Mouse (Mus musculus) forebrain, embryonic 11.5 days (tissue): ENCODE results near the gene Olfm1. TPM values are rescaled to one million over a fixed set of nuclear protein-coding genes. Genes with fewer than 3 reads are reported as not detected.
A peak's percentile ranks its signal among the peaks of the same experiment; 100 is the strongest.

Experiments used
- ATAC-seq: fragments of 200-750 bp; cut with Nextera tagmentation; replicated peaks from 2 replicates; pipeline ENCODE4 v1.8.0; 2017; ENCODE audit warnings: moderate TSS enrichment; ENCODE audit not compliant: low FRiP score
- DNase-seq: peaks from one replicate; pipeline ENCODE4 v3.0.0-alpha.2; 2017; ENCODE audit warnings: low spot score
- H3K27ac ChIP-seq: fragments of 300-500 bp; sonication (generic); 2 replicates; pipeline ENCODE4 v1.5.1; 2014; ENCODE audit warnings: low read depth, low read length
- H3K27me3 ChIP-seq: fragments of 300-500 bp; sonication (generic); 2 replicates; pipeline ENCODE4 v1.6.1; 2014; ENCODE audit warnings: mild to moderate bottlenecking, low read length, mixed read lengths; ENCODE audit not compliant: control insufficient read depth, insufficient read depth
- H3K36me3 ChIP-seq: fragments of 300-500 bp; sonication (generic); 2 replicates; pipeline ENCODE4 v1.6.1; 2014; ENCODE audit warnings: mild to moderate bottlenecking, low read length, moderate library complexity, mixed read lengths; ENCODE audit not compliant: control insufficient read depth, insufficient read depth
- H3K4me1 ChIP-seq: fragments of 300-500 bp; sonication (generic); replicated peaks from 2 replicates; pipeline ENCODE4 v1.6.1; 2014; ENCODE audit warnings: low read length, mixed read lengths; ENCODE audit not compliant: control insufficient read depth, insufficient read depth
- H3K4me2 ChIP-seq: fragments of 300-500 bp; sonication (generic); 2 replicates; pipeline ENCODE4 v1.6.1; 2014; ENCODE audit warnings: low read depth, mild to moderate bottlenecking, low read length, moderate library complexity, mixed read lengths; ENCODE audit not compliant: severe bottlenecking
- H3K4me3 ChIP-seq: fragments of 300-500 bp; sonication (generic); 2 replicates; pipeline ENCODE4 v1.5.1; 2014; ENCODE audit warnings: low read depth, low read length
- H3K9ac ChIP-seq: fragments of 300-500 bp; sonication (generic); 2 replicates; pipeline ENCODE4 v1.6.1; 2014; ENCODE audit warnings: low read length
- H3K9me3 ChIP-seq: fragments of 300-500 bp; sonication (generic); 2 replicates; pipeline ENCODE4 v1.6.1; 2016; ENCODE audit warnings: low read length, mixed read lengths; ENCODE audit not compliant: control insufficient read depth
- WGBS: fragments of 180-500 bp; shearing (Covaris S2); extraction: QIAGEN DNeasy Blood & Tissue Kit; methylation state at CpG from one replicate; pipeline ENCODE4 v1.1.7; 2014; 5-methylcytosine and 5-hydroxymethylcytosine counted together
- polyA plus RNA-seq: library from polyadenylated mRNA; unstranded; fragments of >200 nt; fragmentation: Nextera tagmentation; extraction: Ambion mirVana; gene quantifications from 2 replicates; pipeline ENCODE4 v1.2.1, GENCODE M21; 2014

Gene Olfm1
- polyA plus RNA-seq, 1 experiment from 2014 or later, result 38.2 TPM

GRCm38 (mm10) chr2:28272218-28272965 is 79.6 kb downstream of the Olfm1 start:
- Histone ChIP-seq H3K4me2 (no peak overlapping the region), H3K9ac (no peak overlapping the region), H3K4me1 (peaks cover 4% of the 10 kb centered on the region; the same call in 1 of the 2 replicates), H3K27ac (no peak overlapping the region), H3K36me3 (no peaks in the 10 kb centered on the region), H3K4me3 (no peak overlapping the region), H3K27me3 (no peaks in the 10 kb centered on the region), H3K9me3 (no peaks in the 10 kb centered on the region)
- 83% methylated on average over 11 of the region's 11 CpGs for WGBS
- no peak for ATAC-seq
- no peak for DNase-seq

GRCm38 (mm10) chr2:28274006-28274405 is 81.2 kb downstream of the Olfm1 start:
- Histone ChIP-seq H3K36me3 (no peaks in the 10 kb centered on the region), H3K9ac (no peak overlapping the region), H3K4me3 (no peak overlapping the region), H3K27ac (no peak overlapping the region), H3K9me3 (no peaks in the 10 kb centered on the region), H3K27me3 (no peaks in the 10 kb centered on the region), H3K4me1 (peaks cover 4% of the 10 kb centered on the region; the same call in 1 of the 2 replicates), H3K4me2 (no peak overlapping the region)
- ATAC-seq (no peak), DNase-seq (no peak)
- WGBS, result 87% methylated on average over 5 of the region's 5 CpGs

GRCm38 (mm10) chr2:28275345-28275744 is 82.6 kb downstream of the Olfm1 start:
- no peaks in the 10 kb centered on the region for H3K9me3 ChIP-seq
- 75% methylated on average over 3 of the region's 3 CpGs for WGBS
- H3K27me3 ChIP-seq, result no peaks in the 10 kb centered on the region
- peaks cover under 1% of the 10 kb centered on the region; the same call in 1 of the 2 replicates for H3K4me1 ChIP-seq
- ATAC-seq (no peak), DNase-seq (no peak)
- no peak overlapping the region for H3K27ac ChIP-seq
- no peak overlapping the region for H3K4me2 ChIP-seq
- H3K9ac ChIP-seq, result no peak overlapping the region
- H3K4me3 ChIP-seq, result no peak overlapping the region
- no peaks in the 10 kb centered on the region for H3K36me3 ChIP-seq

GRCm38 (mm10) chr2:28278150-28278549 is 85.4 kb downstream of the Olfm1 start:
- no peak overlapping the region for H3K27ac ChIP-seq
- DNase-seq (peak; percentile 84), ATAC-seq (no peak)
- no peak overlapping the region for H3K4me2 ChIP-seq
- WGBS, result 6% methylated on average over 7 of the region's 7 CpGs
- no peaks in the 10 kb centered on the region for H3K27me3 ChIP-seq
- no peaks in the 10 kb centered on the region for H3K36me3 ChIP-seq
- H3K4me3 ChIP-seq, result no peak overlapping the region
- H3K9me3 ChIP-seq, result no peaks in the 10 kb centered on the region
- H3K9ac ChIP-seq, result no peak overlapping the region
- no peaks in the 10 kb centered on the region for H3K4me1 ChIP-seq

- H3K9ac ChIP-seq, result no peak overlapping the region
- H3K36me3 ChIP-seq, result no peaks in the 10 kb centered on the region
- H3K4me1 ChIP-seq, result no peaks in the 10 kb centered on the region
- 80% methylated on average over 10 of the region's 10 CpGs for WGBS
- H3K4me3 ChIP-seq, result no peak overlapping the region
- H3K4me2 ChIP-seq, result no peak overlapping the region
- ATAC-seq, result no peak
- no peaks in the 10 kb centered on the region for H3K27me3 ChIP-seq
- H3K9me3 ChIP-seq, result no peaks in the 10 kb centered on the region
- DNase-seq, result no peak
- H3K27ac ChIP-seq, result no peak overlapping the region
Observed at GRCm38 (mm10) chr2:28278853-28279252, 86.1 kb downstream of the Olfm1 start.

Other genes starting within 250 kb of the Olfm1 start
- gene Fcnb, start 108.1 kb upstream of the Olfm1 start, polyA plus RNA-seq, result 0.41 TPM in 1 of 2 replicates, not detected in the other